8 mouse cellular contexts compared by ENCODE assay signal in the genomic region with DNA sequence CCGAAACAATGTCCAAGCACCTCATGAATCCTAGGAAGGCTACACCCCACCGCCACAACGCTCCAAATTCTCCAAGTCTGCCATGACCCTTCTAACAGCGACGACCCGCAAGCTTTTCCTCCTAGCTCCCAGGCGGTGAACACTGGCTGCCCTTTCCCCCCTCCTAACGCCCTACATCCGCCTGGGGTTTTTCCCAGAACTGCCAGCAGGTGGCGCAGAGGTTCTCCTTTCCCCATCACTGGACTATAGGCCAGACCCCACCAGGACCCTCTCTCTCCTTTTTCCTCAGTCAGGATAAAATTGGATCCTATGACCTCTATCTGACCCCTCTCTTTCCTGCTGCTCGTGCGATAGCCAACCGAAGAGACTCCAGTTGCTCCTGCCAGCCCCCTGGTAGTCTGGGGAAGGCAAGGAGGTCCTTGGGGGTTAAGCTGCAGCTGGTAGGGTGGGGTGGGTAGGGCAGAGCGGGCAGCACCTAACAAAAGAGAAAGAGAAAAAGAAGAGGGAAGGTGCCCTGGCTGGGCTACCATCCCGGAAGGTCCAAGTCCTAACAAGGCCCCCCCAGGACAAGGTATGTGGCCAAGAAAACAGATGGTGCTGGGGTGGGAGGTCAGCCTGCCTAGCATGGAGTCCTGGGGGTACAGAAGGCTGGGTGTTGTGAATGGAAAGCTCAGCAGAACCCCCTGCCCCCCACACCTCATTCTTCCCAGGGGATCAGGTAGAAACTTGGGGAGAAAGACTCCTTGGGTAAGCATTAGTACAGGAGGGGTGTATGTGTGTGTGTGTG. TPM values are rescaled to one million over a fixed set of nuclear protein-coding genes. Genes with fewer than 3 reads are reported as not detected.
A peak's percentile ranks its signal among the peaks of the same experiment; 100 is the strongest.
DNase-seq lines count a peak whose midpoint lies in the region; ATAC-seq lines count a peak whose summit lies in the region.

No protein-coding gene starts in this region.

- no peaks in the 10 kb centered on the region for H3K9me3 ChIP-seq in intestine, embryonic 14.5 days (ENCODE audit: control insufficient read depth, low read length)
- no peaks in the 10 kb centered on the region for H3K9me3 ChIP-seq in liver, embryonic 15.5 days (replicated peaks)

- intact Hi-C loops in gastrocnemius, postnatal 14 days (cut with DNase I; ENCODE audit: low total_unique reads): loop anchor here (5.0 to 10.0 kb wide), 2 partner anchors 37 to 140 kb away; no protein-coding TSS in a partner anchor

- H3K4me1 ChIP-seq in intestine, embryonic 14.5 days (replicated peaks; ENCODE audit: control insufficient read depth, insufficient read depth, low read length): peaks cover 9% of the 10 kb centered on the region; the same call in 1 of the 2 replicates
- peaks cover 50% of the 10 kb centered on the region for H3K4me1 ChIP-seq in liver, embryonic 15.5 days (replicated peaks)

- no peaks in the 10 kb centered on the region for H3K36me3 ChIP-seq in intestine, embryonic 14.5 days (ENCODE audit: control insufficient read depth, insufficient read depth, low read length)
- no peaks in the 10 kb centered on the region for H3K36me3 ChIP-seq in liver, embryonic 15.5 days (replicated peaks)

- no peak overlapping the region for H3K4me3 ChIP-seq in intestine, embryonic 14.5 days (ENCODE audit: low read depth, low read length)
- H3K4me3 ChIP-seq in liver, embryonic 15.5 days (replicated peaks): no peak overlapping the region

- peak overlapping the region; percentile 26 for H3K4me2 ChIP-seq in intestine, embryonic 14.5 days (ENCODE audit: low read length)
- H3K4me2 ChIP-seq in liver, embryonic 15.5 days: peak overlapping the region; percentile 21; the same call in 1 of the 2 replicates

- 11% methylated on average over 15 of the region's 15 CpGs for WGBS in intestine, embryonic 14.5 days
- WGBS in liver, embryonic 15.5 days (ENCODE audit: insufficient replicate concordance): 6% methylated on average over 15 of the region's 15 CpGs

- DNase-seq in 416B (ENCODE audit: low read depth): peak; percentile 73
- DNase-seq in R1 (ENCODE audit: low read depth, low spot score): peak; percentile 85
- DNase-seq in cerebellum, postnatal 25 days: peak; percentile 89 to 92
- peak; percentile 77 for DNase-seq in gastrocnemius, postnatal 14 days
- peak; percentile 94 for DNase-seq in intestine, embryonic 14.5 days (ENCODE audit: low spot score)
- peak; percentile 91 for DNase-seq in neural tube, embryonic 10.5 days (ENCODE audit: extremely low spot score, low spot score)
- peak; percentile 44 to 80 for DNase-seq in thymus, postnatal 10 days (ENCODE audit: low spot score in 2 of 2)

- no peak overlapping the region for H3K27ac ChIP-seq in intestine, embryonic 14.5 days (ENCODE audit: low read depth)
- no peak overlapping the region for H3K27ac ChIP-seq in liver, embryonic 15.5 days (replicated peaks)

- H3K9ac ChIP-seq in intestine, embryonic 14.5 days (ENCODE audit: low read length): peak overlapping the region; percentile 7; the same call in 1 of the 2 replicates
- no peak overlapping the region for H3K9ac ChIP-seq in liver, embryonic 15.5 days

- ATAC-seq in intestine, embryonic 14.5 days (replicated peaks; ENCODE audit: low FRiP score, low TSS enrichment, low read depth): no peak
- no peak for ATAC-seq in liver, embryonic 15.5 days (ENCODE audit: insufficient read depth)

- peaks cover 34% of the 10 kb centered on the region for H3K27me3 ChIP-seq in intestine, embryonic 14.5 days (replicated peaks; ENCODE audit: control insufficient read depth, insufficient read depth, low read length)
- peaks cover 91% of the 10 kb centered on the region for H3K27me3 ChIP-seq in liver, embryonic 15.5 days

RNA-seq across cellular contexts. Expression of a gene that starts 1.8 kb away (rescaled TPM):
- total RNA-seq in gastrocnemius, postnatal 14 days (2021): 10 to 100 TPM; 28.4 to 53.2 TPM
- polyA plus RNA-seq in intestine, embryonic 14.5 days (2014; fragmentation: Nextera tagmentation; extraction: Ambion mirVana): 1.7 and 2.4 TPM in 2 replicates
- 1.0 and 1.1 TPM in 2 replicates for polyA plus RNA-seq in liver, embryonic 15.5 days (2015; fragmentation: Nextera tagmentation; extraction: Ambion mirVana)

RNA-seq across cellular contexts. Expression of a gene that starts 13.2 kb away (rescaled TPM):
- under 1 TPM in 1 of 2 experiments, not detected in 1; 0.24 TPM for total RNA-seq in gastrocnemius, postnatal 14 days (2021)
- 2.2 and 2.7 TPM in 2 replicates for polyA plus RNA-seq in intestine, embryonic 14.5 days (2014; fragmentation: Nextera tagmentation; extraction: Ambion mirVana)
- 0.31 and 0.66 TPM in 2 replicates for polyA plus RNA-seq in liver, embryonic 15.5 days (2015; fragmentation: Nextera tagmentation; extraction: Ambion mirVana)

RNA-seq across cellular contexts. Expression of a gene that starts 29.6 kb away (rescaled TPM):
- total RNA-seq in gastrocnemius, postnatal 14 days (2021): not detected
- polyA plus RNA-seq in intestine, embryonic 14.5 days (2014; fragmentation: Nextera tagmentation; extraction: Ambion mirVana): 32.2 and 45.9 TPM in 2 replicates
- 1.2 and 1.9 TPM in 2 replicates for polyA plus RNA-seq in liver, embryonic 15.5 days (2015; fragmentation: Nextera tagmentation; extraction: Ambion mirVana)

RNA-seq across cellular contexts. Expression of a gene that starts 54.5 kb away (rescaled TPM):
- 1 to 10 TPM; 5.2 to 7.1 TPM for total RNA-seq in gastrocnemius, postnatal 14 days (2021)
- 14.6 and 19.5 TPM in 2 replicates for polyA plus RNA-seq in intestine, embryonic 14.5 days (2014; fragmentation: Nextera tagmentation; extraction: Ambion mirVana)
- 6.0 and 6.6 TPM in 2 replicates for polyA plus RNA-seq in liver, embryonic 15.5 days (2015; fragmentation: Nextera tagmentation; extraction: Ambion mirVana)

RNA-seq across cellular contexts. Expression of a gene that starts 54.6 kb away (rescaled TPM):
- total RNA-seq in gastrocnemius, postnatal 14 days (2021): 10 to 100 TPM; 38.6 to 38.9 TPM
- 92.9 and 97.2 TPM in 2 replicates for polyA plus RNA-seq in intestine, embryonic 14.5 days (2014; fragmentation: Nextera tagmentation; extraction: Ambion mirVana)
- 60.8 and 62.4 TPM in 2 replicates for polyA plus RNA-seq in liver, embryonic 15.5 days (2015; fragmentation: Nextera tagmentation; extraction: Ambion mirVana)

Comparison
In these comparisons a context has a peak if more than half of its experiments do, and no peak if none do; other contexts are left out.
1. RNA of a gene that starts 29.6 kb away (polyA plus RNA-seq): 32.2 to 45.9 TPM in intestine, embryonic 14.5 days; 1.2 to 1.9 TPM in liver, embryonic 15.5 days; every median in the first group is over 10 times any median in the second.
2. Peak in every context shown above with its lines, with median percentiles within 50 percentile points of each other: DNase-seq.